ENCODE assay signal across 13 mouse cellular contexts in the genomic region with DNA sequence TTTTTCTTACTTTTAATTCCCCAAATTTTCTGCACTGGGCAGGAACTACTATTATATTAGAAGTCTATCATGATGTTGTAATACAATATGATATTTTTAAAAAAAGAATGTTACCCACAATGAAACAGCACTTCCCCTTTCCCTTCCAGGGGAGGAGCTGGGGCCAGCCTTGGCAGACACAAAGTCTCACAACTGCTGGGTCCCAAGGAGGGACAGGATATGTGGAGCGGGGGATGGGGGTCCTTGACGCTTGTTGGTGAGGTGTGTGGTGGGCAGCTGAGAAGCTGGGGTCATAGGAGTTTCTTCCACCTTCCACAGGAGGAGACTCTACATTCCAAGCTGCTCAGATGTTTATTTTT. TPM values are rescaled to one million over a fixed set of nuclear protein-coding genes. Genes with fewer than 3 reads are reported as not detected.
DNase-seq lines count a peak whose midpoint lies in the region; ATAC-seq lines count a peak whose summit lies in the region.
"Had no signal": no experiment of that assay in that cellular context is flagged by ENCODE, and none has a peak within 500 bp of the region (broad histone marks: within the 10 kb centered on the region; RNA-seq: fewer than 3 reads in every experiment).

No protein-coding gene starts in this region.

- peaks cover 25% of the 10 kb centered on the region for H3K27me3 ChIP-seq in liver, embryonic 11.5 days (replicated peaks; ENCODE audit: control insufficient read depth, insufficient read depth, low read length)
- H3K27me3 ChIP-seq in midbrain, embryonic 16.5 days (ENCODE audit: control insufficient read depth, insufficient read depth, low read depth, low read length), result peaks cover 15% of the 10 kb centered on the region
- H3K27me3 ChIP-seq in forebrain, embryonic 15.5 days, result peaks cover 19% of the 10 kb centered on the region

- no peak overlapping the region for H3K9ac ChIP-seq in liver, embryonic 11.5 days (ENCODE audit: low read depth, low read length)
- H3K9ac ChIP-seq in midbrain, embryonic 16.5 days (ENCODE audit: low read depth, low read length), result no peak overlapping the region
- no peak overlapping the region for H3K9ac ChIP-seq in forebrain, embryonic 15.5 days (replicated peaks)
- H3K9ac ChIP-seq: forebrain, postnatal 0 days had no signal

- ATAC-seq in cerebellum, adult (ENCODE audit: insufficient number of reproducible peaks, low FRiP score, low TSS enrichment), result no peak
- ATAC-seq in liver, embryonic 11.5 days (replicated peaks; ENCODE audit: low FRiP score), result no peak
- ATAC-seq in megakaryocyte progenitor cell, adult 5-6 weeks (replicated peaks; ENCODE audit: poor library complexity), result peak; percentile 44
- ATAC-seq in midbrain, embryonic 16.5 days, result no peak
- no peak for ATAC-seq in forebrain, embryonic 15.5 days (replicated peaks)
- ATAC-seq: forebrain, postnatal 0 days had no signal

- H3K4me2 ChIP-seq in liver, embryonic 11.5 days, result peak overlapping the region; percentile 29; the same call in 1 of the 2 replicates
- H3K4me2 ChIP-seq in midbrain, embryonic 16.5 days (ENCODE audit: low read length), result no peak overlapping the region
- no peak overlapping the region for H3K4me2 ChIP-seq in forebrain, embryonic 15.5 days (replicated peaks)

- no peak overlapping the region for H3K4me3 ChIP-seq in liver, embryonic 11.5 days (ENCODE audit: low read depth, low read length)
- H3K4me3 ChIP-seq in midbrain, embryonic 16.5 days (ENCODE audit: low read depth, low read length), result no peak overlapping the region
- H3K4me3 ChIP-seq in forebrain, embryonic 15.5 days, result no peak overlapping the region

- H3K36me3 ChIP-seq in liver, embryonic 11.5 days (ENCODE audit: control insufficient read depth, insufficient read depth, low read length), result no peaks in the 10 kb centered on the region
- H3K36me3 ChIP-seq in midbrain, embryonic 16.5 days (ENCODE audit: control insufficient read depth, insufficient read depth, low read length), result no peaks in the 10 kb centered on the region
- no peaks in the 10 kb centered on the region for H3K36me3 ChIP-seq in forebrain, embryonic 15.5 days

- H3K4me1 ChIP-seq in liver, embryonic 11.5 days (replicated peaks; ENCODE audit: control insufficient read depth, insufficient read depth, low read length), result peaks cover 5% of the 10 kb centered on the region; the same call in 1 of the 2 replicates
- H3K4me1 ChIP-seq in midbrain, embryonic 16.5 days (ENCODE audit: control insufficient read depth, insufficient read depth, low read length), result no peaks in the 10 kb centered on the region
- H3K4me1 ChIP-seq in forebrain, embryonic 15.5 days, result peaks cover 16% of the 10 kb centered on the region

- 29% methylated on average over 2 of the region's 2 CpGs for WGBS in liver, embryonic 11.5 days
- 71% methylated on average over 2 of the region's 2 CpGs for WGBS in midbrain, embryonic 16.5 days
- 68% methylated on average over 2 of the region's 2 CpGs for WGBS in forebrain, embryonic 15.5 days

- no peak overlapping the region for H3K27ac ChIP-seq in liver, embryonic 11.5 days (ENCODE audit: low read depth, low read length)
- H3K27ac ChIP-seq in midbrain, embryonic 16.5 days (ENCODE audit: low read length), result no peak overlapping the region
- no peak overlapping the region for H3K27ac ChIP-seq in forebrain, embryonic 15.5 days (replicated peaks)
- H3K27ac ChIP-seq: stomach, postnatal 0 days had no signal

- peak; percentile 37 for DNase-seq in cerebellum, adult 9-11 months
- DNase-seq in B cell, adult 2 months, result peak; percentile 42 to 45
- DNase-seq in liver, embryonic 11.5 days (ENCODE audit: low spot score), result no peak
- no peak for DNase-seq in kidney, postnatal 36 days
- DNase-seq: forebrain, postnatal 0 days; heart, postnatal 10 days; kidney, postnatal 10 days; left cerebral cortex, postnatal 4 days had no signal

- no peaks in the 10 kb centered on the region for H3K9me3 ChIP-seq in liver, embryonic 11.5 days (ENCODE audit: control insufficient read depth, low read length)
- no peaks in the 10 kb centered on the region for H3K9me3 ChIP-seq in midbrain, embryonic 16.5 days (replicated peaks; ENCODE audit: control insufficient read depth, low read length, poor library complexity, severe bottlenecking)
- H3K9me3 ChIP-seq in forebrain, embryonic 15.5 days, result no peaks in the 10 kb centered on the region

RNA-seq across cellular contexts. Expression of a gene that starts 2.6 kb away (rescaled TPM):
- polyA plus RNA-seq in liver, embryonic 11.5 days (2014; fragmentation: Nextera tagmentation; extraction: Ambion mirVana), result 0.86 and 1.2 TPM in 2 replicates
- 13.5 and 18.8 TPM in 2 replicates for total RNA-seq in megakaryocyte progenitor cell, adult 5-6 weeks (2015)
- 13.9 and 14.0 TPM in 2 replicates for total RNA-seq in megakaryocyte progenitor cell, adult 5-6 weeks (2017)
- polyA plus RNA-seq in midbrain, embryonic 16.5 days (2015; fragmentation: Nextera tagmentation; extraction: Ambion mirVana), result 2.5 and 4.6 TPM in 2 replicates
- 5.8 TPM in 2 replicates for polyA plus RNA-seq in forebrain, embryonic 15.5 days (2015; fragmentation: Nextera tagmentation; extraction: Ambion mirVana)

Comparison
In these comparisons a context has a peak if more than half of its experiments do, and no peak if none do; other contexts are left out.
1. DNase-seq: peak in cerebellum, adult 9-11 months (single experiment) and B cell, adult 2 months (2 of 2); none in liver, embryonic 11.5 days (single experiment) and kidney, postnatal 36 days (0 of 2).